Mouse (Mus musculus): ENCODE data around the gene Npepps. TPM values are rescaled to one million over a fixed set of nuclear protein-coding genes. Genes with fewer than 3 reads are reported as not detected.

The Npepps gene
- polyA plus RNA-seq, 1 experiment from 2014 or later = 102 TPM

- peak overlapping the region; percentile 55 for H3K27ac ChIP-seq (replicated peaks)
- no peak overlapping the region for H3K4me3 ChIP-seq (replicated peaks)
- no peaks in the 10 kb centered on the region for H3K27me3 ChIP-seq
- no peak overlapping the region for H3K4me2 ChIP-seq (replicated peaks)
- peaks cover 6% of the 10 kb centered on the region; the same call in 1 of the 2 replicates for H3K4me1 ChIP-seq
- no peak overlapping the region for H3K9ac ChIP-seq
- no peak for ATAC-seq (ENCODE audit: insufficient number of reproducible peaks, low FRiP score, low TSS enrichment, low read depth)
- no peaks in the 10 kb centered on the region for H3K36me3 ChIP-seq
- 34% methylated on average over 12 of the region's 12 CpGs for WGBS
- no peaks in the 10 kb centered on the region for H3K9me3 ChIP-seq (replicated peaks)
Measured at GRCm38 (mm10) chr11:97289276-97290230, 9.1 kb upstream of the Npepps start.

DNA sequence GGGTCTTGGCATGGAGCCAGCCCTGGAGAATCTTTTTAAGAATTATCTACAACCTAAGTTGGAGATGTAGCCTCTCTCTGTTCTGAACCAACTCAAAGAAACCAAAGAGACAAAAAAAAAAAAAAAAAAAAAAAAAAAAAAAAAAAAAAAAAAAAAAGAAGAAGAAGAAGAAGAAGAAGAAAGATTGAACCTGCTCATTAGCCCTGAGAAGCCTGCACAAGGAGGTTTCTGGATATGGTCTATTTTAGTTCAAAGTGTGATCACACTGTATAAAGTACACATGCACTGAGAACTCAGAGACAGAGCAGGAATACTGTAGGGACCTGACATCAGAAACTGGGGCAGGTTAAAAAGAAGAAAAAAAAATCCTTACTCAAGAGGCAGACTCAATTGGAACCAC lies 7.2 kb upstream of the Npepps start:
- H3K4me1 ChIP-seq = peaks cover 6% of the 10 kb centered on the region; the same call in 1 of the 2 replicates
- no peak for ATAC-seq (ENCODE audit: insufficient number of reproducible peaks, low FRiP score, low TSS enrichment, low read depth)
- H3K9me3 ChIP-seq (replicated peaks) = no peaks in the 10 kb centered on the region
- no peaks in the 10 kb centered on the region for H3K36me3 ChIP-seq
- no peak overlapping the region for H3K4me3 ChIP-seq (replicated peaks)
- H3K27ac ChIP-seq (replicated peaks) = peak overlapping the region; percentile 28; the same call in 1 of the 2 replicates
- H3K27me3 ChIP-seq = no peaks in the 10 kb centered on the region
- no peak overlapping the region for H3K9ac ChIP-seq
- no peak overlapping the region for H3K4me2 ChIP-seq (replicated peaks)

DNA sequence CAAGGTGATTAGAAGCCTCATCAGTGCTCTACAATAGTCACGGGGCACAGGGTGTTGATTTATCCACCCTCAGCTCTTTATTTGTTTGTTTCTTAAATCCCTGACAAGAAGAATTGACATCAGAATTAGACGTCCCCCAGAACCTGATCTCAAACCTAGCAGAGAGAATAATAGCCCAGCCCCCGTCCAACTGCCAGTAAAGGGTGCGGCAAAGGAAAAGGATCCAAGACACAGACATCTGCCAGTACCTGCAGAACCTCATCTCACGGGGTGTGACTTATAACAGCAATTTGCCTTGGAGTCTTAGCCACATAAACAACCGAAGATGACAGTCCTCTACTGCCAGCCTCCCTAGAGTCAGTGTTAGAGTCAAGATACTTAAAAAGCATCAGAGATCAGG lies 6.5 kb upstream of the Npepps start:
- 39% methylated on average over 6 of the region's 6 CpGs for WGBS
- Histone ChIP-seq H3K4me2 (replicated peaks) (no peak overlapping the region), H3K27me3 (no peaks in the 10 kb centered on the region), H3K36me3 (no peaks in the 10 kb centered on the region), H3K9ac (no peak overlapping the region), H3K4me1 (peaks cover 6% of the 10 kb centered on the region; the same call in 1 of the 2 replicates), H3K9me3 (replicated peaks) (no peaks in the 10 kb centered on the region), H3K4me3 (replicated peaks) (no peak overlapping the region), H3K27ac (replicated peaks) (peak overlapping the region; percentile 28; the same call in 1 of the 2 replicates)
- ATAC-seq (ENCODE audit: insufficient number of reproducible peaks, low FRiP score, low TSS enrichment, low read depth) = no peak

DNA sequence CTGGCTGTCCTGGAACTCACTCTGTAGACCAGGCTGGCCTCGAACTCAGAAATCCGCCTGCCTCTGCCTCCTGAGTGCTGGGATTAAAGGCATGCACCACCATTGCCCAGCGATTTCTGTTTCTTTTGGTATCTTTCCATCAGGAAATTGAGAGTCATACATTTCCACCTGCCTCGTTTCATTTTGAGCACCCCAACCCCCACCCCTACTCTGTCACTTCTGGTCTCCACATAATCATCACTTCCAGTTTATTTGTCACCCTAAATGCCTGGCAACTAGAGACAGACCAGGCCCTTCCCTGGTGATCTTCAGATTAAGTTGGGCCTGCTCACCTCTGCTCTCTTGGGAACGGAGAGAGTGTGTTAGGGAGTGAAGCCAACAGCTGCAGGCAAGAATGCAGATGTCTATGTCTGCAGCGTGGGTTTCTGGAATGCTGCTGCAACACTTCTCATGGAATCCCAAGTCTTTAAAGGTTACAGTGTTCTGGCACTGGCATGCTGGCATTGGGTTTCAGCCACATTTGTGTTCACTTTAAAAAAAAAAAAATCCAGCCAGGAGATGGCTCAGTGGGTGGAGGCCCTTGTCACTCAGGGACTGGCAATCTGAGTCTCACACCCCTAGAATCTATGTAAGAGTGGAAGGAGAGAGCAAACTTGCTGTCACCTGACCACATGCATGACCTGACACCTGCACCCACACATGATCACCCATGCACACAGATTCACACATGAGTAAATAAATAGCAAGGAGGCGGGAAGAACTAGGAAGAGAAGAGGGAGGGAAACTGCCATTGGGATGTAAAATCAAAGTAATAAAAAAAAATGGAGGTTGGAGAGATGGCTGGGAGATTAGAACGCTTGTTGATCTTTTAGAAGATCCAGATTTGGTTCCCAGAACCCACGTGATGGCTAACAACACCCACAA lies 5.7 kb upstream of the Npepps start:
- Histone ChIP-seq H3K36me3 (no peaks in the 10 kb centered on the region), H3K9me3 (replicated peaks) (no peaks in the 10 kb centered on the region), H3K4me2 (replicated peaks) (no peak overlapping the region), H3K27ac (replicated peaks) (peak overlapping the region; percentile 25; the same call in 1 of the 2 replicates), H3K4me1 (peaks cover 6% of the 10 kb centered on the region; the same call in 1 of the 2 replicates), H3K27me3 (no peaks in the 10 kb centered on the region), H3K4me3 (replicated peaks) (no peak overlapping the region), H3K9ac (no peak overlapping the region)
- WGBS = 58% methylated on average over 9 of the region's 9 CpGs
- ATAC-seq (ENCODE audit: insufficient number of reproducible peaks, low FRiP score, low TSS enrichment, low read depth) = no peak

GRCm38 (mm10) chr11:97284854-97285253 lies 4.4 kb upstream of the Npepps start:
- no peak for ATAC-seq (ENCODE audit: insufficient number of reproducible peaks, low FRiP score, low TSS enrichment, low read depth)
- Histone ChIP-seq H3K4me3 (replicated peaks) (no peak overlapping the region), H3K9ac (no peak overlapping the region), H3K36me3 (no peaks in the 10 kb centered on the region), H3K27ac (replicated peaks) (no peak overlapping the region), H3K27me3 (no peaks in the 10 kb centered on the region), H3K9me3 (replicated peaks) (no peaks in the 10 kb centered on the region), H3K4me1 (peaks cover 6% of the 10 kb centered on the region; the same call in 1 of the 2 replicates), H3K4me2 (replicated peaks) (no peak overlapping the region)
- WGBS = 69% methylated on average over 4 of the region's 4 CpGs

DNA sequence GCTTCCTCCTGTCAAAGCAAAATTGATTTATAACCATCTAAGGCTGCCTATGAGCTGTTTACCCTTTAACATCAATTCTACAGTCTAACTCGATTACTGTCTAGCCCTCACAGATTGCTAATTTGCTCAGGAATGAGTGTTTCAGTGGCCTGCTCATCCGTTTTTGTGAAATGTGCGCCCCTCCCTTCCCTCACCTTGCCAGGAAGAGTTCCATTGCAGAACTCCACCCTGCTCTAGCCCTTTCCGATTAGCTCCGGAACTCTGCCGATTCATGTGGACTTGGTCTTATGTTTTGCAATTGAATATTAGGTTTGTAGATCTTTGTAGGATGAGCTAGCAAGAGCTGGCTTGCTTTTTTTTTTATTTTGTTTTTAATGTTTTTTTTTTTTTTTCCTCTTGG lies 1.7 kb upstream of the Npepps start:
- H3K9me3 ChIP-seq (replicated peaks) = no peaks in the 10 kb centered on the region
- H3K27me3 ChIP-seq = no peaks in the 10 kb centered on the region
- no peak overlapping the region for H3K4me3 ChIP-seq (replicated peaks)
- 76% methylated on average over 6 of the region's 6 CpGs for WGBS
- H3K9ac ChIP-seq = no peak overlapping the region
- H3K4me1 ChIP-seq = peaks cover 20% of the 10 kb centered on the region
- no peak for ATAC-seq (ENCODE audit: insufficient number of reproducible peaks, low FRiP score, low TSS enrichment, low read depth)
- no peaks in the 10 kb centered on the region for H3K36me3 ChIP-seq
- no peak overlapping the region for H3K4me2 ChIP-seq (replicated peaks)
- no peak overlapping the region for H3K27ac ChIP-seq (replicated peaks)

DNA sequence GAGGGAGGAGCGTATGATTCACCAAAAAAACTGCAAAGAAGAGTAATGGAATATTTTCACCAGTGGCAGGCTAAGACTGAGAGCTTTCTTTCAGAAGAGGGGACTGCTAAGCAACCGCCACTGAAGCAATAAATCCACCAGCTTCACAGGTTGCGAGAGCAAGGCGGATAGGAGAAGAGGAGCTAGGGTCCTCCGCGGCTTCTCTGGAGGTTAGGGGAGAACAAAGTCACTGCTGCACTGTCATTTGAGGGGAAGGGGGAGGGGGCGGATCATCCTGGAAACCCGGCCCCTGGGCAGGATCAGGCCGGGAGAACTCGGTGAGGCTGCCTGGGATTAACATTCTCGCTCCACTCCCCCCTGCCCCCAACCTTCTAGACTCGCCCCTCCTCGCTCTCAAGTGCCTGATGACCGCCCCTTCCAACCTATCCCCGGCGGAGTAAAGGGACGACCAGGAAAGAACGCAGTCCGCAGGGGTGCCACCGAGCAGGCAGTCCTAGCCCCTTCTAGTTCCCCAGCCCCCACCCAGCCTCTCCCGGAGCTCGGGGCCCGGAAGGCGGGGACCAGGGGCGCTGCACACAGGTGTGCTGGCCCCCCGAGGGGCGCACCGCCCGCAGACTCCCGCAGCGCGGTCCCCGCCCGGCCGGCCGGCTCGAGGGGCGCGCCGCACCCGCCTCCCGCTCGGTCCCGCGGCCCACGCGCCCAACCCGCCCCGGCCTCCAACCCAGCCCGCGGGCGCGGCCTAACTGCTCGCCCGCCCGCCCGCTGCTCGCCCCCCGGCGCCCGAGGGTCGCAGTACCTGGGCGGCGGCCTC lies 828 bp downstream of the Npepps start:
- no peaks in the 10 kb centered on the region for H3K36me3 ChIP-seq
- H3K9me3 ChIP-seq (replicated peaks) = no peaks in the 10 kb centered on the region
- WGBS = under 1% methylated on average over 62 of the region's 64 CpGs
- H3K9ac ChIP-seq = peak overlapping the region; percentile 91
- peak overlapping the region; percentile 72 for H3K4me3 ChIP-seq (replicated peaks)
- peak overlapping the region; percentile 70 for H3K4me2 ChIP-seq (replicated peaks)
- H3K27me3 ChIP-seq = no peaks in the 10 kb centered on the region
- peak overlapping the region; percentile 95 for H3K27ac ChIP-seq (replicated peaks)
- peaks cover 17% of the 10 kb centered on the region for H3K4me1 ChIP-seq
- peak; percentile 75 for ATAC-seq (ENCODE audit: insufficient number of reproducible peaks, low FRiP score, low TSS enrichment, low read depth)

GRCm38 (mm10) chr11:97279040-97279404 lies 1.4 kb downstream of the Npepps start:
- 10% methylated on average over 11 of the region's 11 CpGs for WGBS
- H3K36me3 ChIP-seq = no peaks in the 10 kb centered on the region
- H3K4me1 ChIP-seq = peaks cover 17% of the 10 kb centered on the region
- no peaks in the 10 kb centered on the region for H3K9me3 ChIP-seq (replicated peaks)
- H3K27ac ChIP-seq (replicated peaks) = peak overlapping the region; percentile 95
- no peaks in the 10 kb centered on the region for H3K27me3 ChIP-seq
- no peak for ATAC-seq (ENCODE audit: insufficient number of reproducible peaks, low FRiP score, low TSS enrichment, low read depth)
- H3K9ac ChIP-seq = peak overlapping the region; percentile 91
- H3K4me3 ChIP-seq (replicated peaks) = peak overlapping the region; percentile 72
- peak overlapping the region; percentile 70 for H3K4me2 ChIP-seq (replicated peaks)

GRCm38 (mm10) chr11:97278456-97278855 lies 2.0 kb downstream of the Npepps start:
- H3K4me1 ChIP-seq = peaks cover 17% of the 10 kb centered on the region
- H3K36me3 ChIP-seq = no peaks in the 10 kb centered on the region
- no peaks in the 10 kb centered on the region for H3K27me3 ChIP-seq
- peak overlapping the region; percentile 95; the same call in 1 of the 2 replicates for H3K27ac ChIP-seq (replicated peaks)
- H3K4me2 ChIP-seq (replicated peaks) = peak overlapping the region; percentile 70
- H3K4me3 ChIP-seq (replicated peaks) = peak overlapping the region; percentile 72
- no peak for ATAC-seq (ENCODE audit: insufficient number of reproducible peaks, low FRiP score, low TSS enrichment, low read depth)
- H3K9ac ChIP-seq = peak overlapping the region; percentile 91; the same call in 1 of the 2 replicates
- WGBS = 65% methylated on average over 6 of the region's 6 CpGs
- no peaks in the 10 kb centered on the region for H3K9me3 ChIP-seq (replicated peaks)

- WGBS = 83% methylated on average over 5 of the region's 5 CpGs
- no peaks in the 10 kb centered on the region for H3K36me3 ChIP-seq
- no peak overlapping the region for H3K9ac ChIP-seq
- no peak for ATAC-seq (ENCODE audit: insufficient number of reproducible peaks, low FRiP score, low TSS enrichment, low read depth)
- no peak overlapping the region for H3K27ac ChIP-seq (replicated peaks)
- H3K27me3 ChIP-seq = no peaks in the 10 kb centered on the region
- H3K4me1 ChIP-seq = peaks cover 17% of the 10 kb centered on the region
- no peak overlapping the region for H3K4me3 ChIP-seq (replicated peaks)
- no peaks in the 10 kb centered on the region for H3K9me3 ChIP-seq (replicated peaks)
- H3K4me2 ChIP-seq (replicated peaks) = no peak overlapping the region
Measured at GRCm38 (mm10) chr11:97277166-97277565, 3.3 kb downstream of the Npepps start.

Data from embryonic facial prominence, embryonic 15.5 days (tissue).